Mouse (Mus musculus) limb, embryonic 14.5 days (tissue): ENCODE data around the gene Upf2. TPM values are rescaled to one million over a fixed set of nuclear protein-coding genes. Genes with fewer than 3 reads are reported as not detected.

Experiments
- ATAC-seq: fragments of 200-750 bp; cut with Nextera tagmentation; 2 replicates; pipeline ENCODE4 v1.8.0; 2017; ENCODE audit warnings: low read depth, moderate number of reproducible peaks, moderate TSS enrichment; ENCODE audit not compliant: low FRiP score
- DNase-seq: peaks from one replicate; pipeline ENCODE4 v3.0.0-alpha.2; 2015; ENCODE audit warnings: low spot score
- H3K27ac ChIP-seq: fragments of 300-500 bp; sonication (generic); replicated peaks from 2 replicates; pipeline ENCODE4 v1.5.1; 2014; ENCODE audit warnings: low read depth, mild to moderate bottlenecking, low read length, moderate library complexity, mixed read lengths
- H3K27me3 ChIP-seq: fragments of 300-500 bp; sonication (generic); 2 replicates; pipeline ENCODE4 v1.6.1; 2014; ENCODE audit warnings: low read length, mixed read lengths; ENCODE audit not compliant: control insufficient read depth, insufficient read depth
- H3K36me3 ChIP-seq: fragments of 300-500 bp; sonication (generic); 2 replicates; pipeline ENCODE4 v1.6.1; 2014; ENCODE audit warnings: mild to moderate bottlenecking, low read length, moderate library complexity, mixed read lengths; ENCODE audit not compliant: control insufficient read depth, insufficient read depth
- H3K4me1 ChIP-seq: fragments of 300-500 bp; sonication (generic); 2 replicates; pipeline ENCODE4 v1.6.1; 2014; ENCODE audit warnings: antibody characterized with exemption, low read length, mixed read lengths; ENCODE audit not compliant: control insufficient read depth, insufficient read depth
- H3K4me2 ChIP-seq: fragments of 300-500 bp; sonication (generic); replicated peaks from 2 replicates; pipeline ENCODE4 v1.6.1; 2014; ENCODE audit warnings: low read depth, mild to moderate bottlenecking, low read length, moderate library complexity; ENCODE audit not compliant: severe bottlenecking
- H3K4me3 ChIP-seq: fragments of 300-500 bp; sonication (generic); replicated peaks from 2 replicates; pipeline ENCODE4 v1.5.1; 2014; ENCODE audit warnings: low read length
- H3K9ac ChIP-seq: fragments of 300-500 bp; sonication (generic); 2 replicates; pipeline ENCODE4 v1.6.1; 2014; ENCODE audit warnings: mild to moderate bottlenecking, low read depth, low read length, moderate library complexity; ENCODE audit not compliant: severe bottlenecking
- H3K9me3 ChIP-seq: fragments of 300-500 bp; sonication (generic); 2 replicates; pipeline ENCODE4 v1.6.1; 2016; ENCODE audit warnings: low read length; ENCODE audit not compliant: control insufficient read depth
- POLR2A ChIP-seq: fragments of 200-500 bp; IDR thresholded peaks from 2 replicates; pipeline ENCODE4 v1.8.0; 2012; ENCODE audit warnings: inconsistent platforms, mild to moderate bottlenecking, moderate library complexity, borderline replicate concordance; ENCODE audit not compliant: insufficient read depth, insufficient read length; ENCODE audit errors: extremely low read depth
- WGBS: fragments of 180-500 bp; shearing (Covaris S2); extraction: QIAGEN DNeasy Blood & Tissue Kit; methylation state at CpG from one replicate; pipeline ENCODE4 v1.1.7; 2014; 5-methylcytosine and 5-hydroxymethylcytosine counted together
- polyA plus RNA-seq, 2 experiments: library from polyadenylated mRNA; depleted of rRNA in 1 of 2; stranded (reverse) in 1 of 2; unstranded in 1 of 2; fragments of >200 nt; fragmentation: Nextera tagmentation in 1 of 2; extraction: Ambion mirVana in 1 of 2; gene quantifications; 2 replicates each; pipeline versions ENCODE4 v1.2.1 to v1.2.3; 2012 to 2014

The Upf2 gene
- polyA plus RNA-seq, 2 experiments: 12.1 to 17.0 TPM

DNA sequence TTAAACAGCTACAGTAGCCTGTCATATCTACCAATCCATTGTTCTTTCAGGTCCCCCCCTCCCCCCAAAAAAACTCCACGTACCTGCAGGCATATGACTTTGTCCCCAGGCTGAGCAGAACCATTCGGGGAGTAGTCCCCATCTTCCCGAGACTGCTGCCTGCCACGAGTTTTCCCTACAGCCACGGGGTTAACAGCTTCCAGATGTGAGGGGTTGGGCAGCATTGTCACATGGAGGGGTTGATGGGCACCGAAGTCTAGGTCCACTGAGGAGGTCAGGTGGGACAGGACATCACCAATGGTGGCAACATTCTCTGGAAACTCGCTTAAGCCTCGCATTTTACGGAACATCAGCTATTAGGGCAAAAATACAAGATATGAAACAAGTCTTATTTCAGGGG is 27.5 kb upstream of the Upf2 start:
- 42% methylated on average over 9 of the region's 9 CpGs for WGBS
- no peaks in the 10 kb centered on the region for H3K27me3 ChIP-seq
- DNase-seq: no peak
- no peak overlapping the region for H3K9ac ChIP-seq
- no peaks in the 10 kb centered on the region for H3K4me1 ChIP-seq
- H3K27ac ChIP-seq: no peak overlapping the region
- no peak for TF ChIP-seq POLR2A
- H3K4me3 ChIP-seq: no peak overlapping the region
- no peak for ATAC-seq
- no peak overlapping the region for H3K4me2 ChIP-seq
- no peaks in the 10 kb centered on the region for H3K9me3 ChIP-seq
- H3K36me3 ChIP-seq: peaks cover 26% of the 10 kb centered on the region

DNA sequence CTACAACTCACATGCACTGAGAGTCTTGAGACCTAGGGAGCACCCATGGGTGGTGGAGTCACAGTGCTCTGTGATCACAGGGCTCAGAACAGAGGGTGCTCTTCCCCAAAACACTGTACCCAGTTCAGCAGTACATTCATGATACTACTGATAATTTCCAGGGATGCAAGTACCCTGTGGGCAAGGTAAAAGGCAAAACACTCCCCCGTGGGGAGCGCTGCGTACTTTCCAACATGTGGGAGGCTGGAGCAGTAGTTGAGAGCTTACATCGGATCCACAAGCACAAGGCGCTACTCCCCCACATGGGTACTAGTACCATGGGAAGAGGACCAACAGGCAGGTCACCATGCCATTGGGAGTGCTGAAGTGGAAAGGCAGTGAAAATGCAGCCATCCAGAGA is 23.8 kb upstream of the Upf2 start:
- H3K4me2 ChIP-seq: no peak overlapping the region
- 90% methylated on average over 5 of the region's 5 CpGs for WGBS

DNA sequence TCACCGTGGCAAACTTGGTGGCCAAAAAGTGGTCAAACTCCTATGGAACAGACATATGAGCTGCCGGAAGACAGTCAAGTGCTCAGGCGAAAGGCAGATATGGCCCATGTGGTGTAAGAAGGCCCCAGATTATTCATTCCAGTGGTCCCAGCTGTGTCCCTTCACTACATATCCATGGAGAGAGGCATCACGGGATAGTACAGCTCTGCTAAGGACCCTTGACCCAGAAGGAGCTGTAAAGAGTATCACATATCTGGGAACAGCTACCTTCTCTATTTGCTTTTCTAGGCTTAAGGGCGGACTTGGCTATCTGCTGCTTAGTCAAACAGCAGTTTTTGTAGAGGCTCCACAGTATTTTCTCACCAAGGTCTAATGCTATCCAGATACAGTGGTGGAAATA is 21.5 kb upstream of the Upf2 start:
- WGBS: 92% methylated on average over 5 of the region's 5 CpGs
- no peaks in the 10 kb centered on the region for H3K4me1 ChIP-seq
- no peak for TF ChIP-seq POLR2A
- H3K9ac ChIP-seq: no peak overlapping the region
- H3K9me3 ChIP-seq: no peaks in the 10 kb centered on the region
- no peak overlapping the region for H3K4me3 ChIP-seq
- no peak overlapping the region for H3K27ac ChIP-seq
- H3K36me3 ChIP-seq: peaks cover 24% of the 10 kb centered on the region
- no peak for DNase-seq
- H3K27me3 ChIP-seq: no peaks in the 10 kb centered on the region
- ATAC-seq: no peak
- no peak overlapping the region for H3K4me2 ChIP-seq

More for the DNA sequence above, 23.8 kb upstream of the Upf2 start:
- DNase-seq (no peak), ATAC-seq (no peak)
- Histone ChIP-seq H3K27ac (no peak overlapping the region), H3K4me3 (no peak overlapping the region), H3K9ac (no peak overlapping the region), H3K36me3 (peaks cover 24% of the 10 kb centered on the region), H3K4me1 (no peaks in the 10 kb centered on the region), H3K27me3 (no peaks in the 10 kb centered on the region), H3K9me3 (no peaks in the 10 kb centered on the region)
- no peak for TF ChIP-seq POLR2A

DNA sequence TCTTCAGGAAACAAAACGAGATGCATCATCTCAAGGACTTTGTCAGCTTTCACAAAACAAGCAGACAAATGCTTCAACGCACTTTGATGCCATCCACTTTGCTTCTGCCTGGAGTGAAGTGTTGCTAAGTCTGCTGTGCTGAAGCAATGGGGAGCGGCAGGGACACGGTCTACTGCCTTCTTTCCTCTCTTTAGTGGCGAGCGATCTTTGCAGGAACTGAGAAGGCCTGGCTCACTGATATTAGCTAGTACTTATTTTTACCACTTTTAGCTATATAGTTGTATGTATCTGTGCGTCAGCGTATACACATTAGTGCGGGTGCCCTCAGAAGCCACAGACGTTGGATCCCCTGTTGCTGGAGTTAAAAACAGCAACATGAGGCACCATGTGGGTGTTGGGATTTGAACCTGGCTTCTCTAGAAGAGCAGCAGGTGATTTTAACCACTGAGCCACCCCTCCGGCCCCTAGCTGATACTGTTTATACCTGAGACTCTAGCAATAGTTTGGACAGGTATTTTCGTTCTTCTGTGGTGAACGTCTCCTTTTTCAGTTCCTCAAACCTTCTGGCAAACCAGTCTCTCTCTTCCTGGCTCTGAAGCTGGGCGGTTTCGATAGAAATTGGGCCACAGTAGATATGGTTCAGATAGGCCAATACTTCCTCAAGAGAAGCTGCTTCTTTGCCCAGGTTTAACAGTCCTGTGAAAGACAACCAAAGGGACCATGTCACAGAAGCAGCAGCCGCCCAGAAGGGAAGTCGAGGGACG is 20.8 kb upstream of the Upf2 start:
- WGBS: 92% methylated on average over 18 of the region's 18 CpGs
- Histone ChIP-seq H3K27ac (no peak overlapping the region), H3K36me3 (peaks cover 24% of the 10 kb centered on the region), H3K4me1 (no peaks in the 10 kb centered on the region), H3K9ac (no peak overlapping the region), H3K4me3 (no peak overlapping the region), H3K9me3 (no peaks in the 10 kb centered on the region), H3K27me3 (no peaks in the 10 kb centered on the region), H3K4me2 (no peak overlapping the region)
- ATAC-seq (no peak), DNase-seq (no peak)
- no peak for TF ChIP-seq POLR2A

DNA sequence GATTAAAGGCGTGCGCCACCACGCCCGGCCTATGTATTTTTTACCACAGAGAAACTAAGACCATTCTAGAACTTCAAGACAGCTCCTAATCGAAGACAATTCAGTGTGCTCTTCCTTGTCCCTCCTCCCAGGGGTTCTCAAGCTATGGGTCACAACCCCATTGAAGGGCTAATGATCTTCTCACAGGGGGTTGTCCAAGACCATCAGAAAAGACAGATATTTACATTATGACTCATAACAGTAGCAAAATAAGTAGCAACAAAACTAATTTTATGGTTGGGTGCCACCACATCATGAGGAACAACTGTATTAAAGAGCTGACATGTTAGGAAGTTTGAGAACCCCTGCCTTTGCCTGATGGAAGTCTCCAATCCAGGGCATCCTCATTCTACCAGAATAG is 19.3 kb upstream of the Upf2 start:
- peaks cover 24% of the 10 kb centered on the region for H3K36me3 ChIP-seq
- H3K27me3 ChIP-seq: no peaks in the 10 kb centered on the region
- H3K27ac ChIP-seq: no peak overlapping the region
- no peak overlapping the region for H3K4me2 ChIP-seq
- H3K9me3 ChIP-seq: no peaks in the 10 kb centered on the region
- no peak overlapping the region for H3K4me3 ChIP-seq
- H3K9ac ChIP-seq: no peak overlapping the region
- 90% methylated on average over 5 of the region's 5 CpGs for WGBS
- DNase-seq (no peak), ATAC-seq (no peak)
- TF ChIP-seq POLR2A: no peak
- no peaks in the 10 kb centered on the region for H3K4me1 ChIP-seq
